Mouse (Mus musculus): ENCODE measurements around the gene Ptpn13. TPM values are rescaled to one million over a fixed set of nuclear protein-coding genes. Genes with fewer than 3 reads are reported as not detected.

The Ptpn13 gene
- polyA plus RNA-seq, 1 experiment from 2014 or later = 15.6 TPM

- Histone ChIP-seq H3K9me3 (no peaks in the 10 kb centered on the region), H3K4me3 (no peak overlapping the region), H3K36me3 (replicated peaks) (peaks cover 5% of the 10 kb centered on the region; the same call in 1 of the 2 replicates), H3K4me1 (no peaks in the 10 kb centered on the region), H3K27me3 (replicated peaks; ENCODE audit: low read depth, poor library complexity, severe bottlenecking) (no peaks in the 10 kb centered on the region), H3K27ac (replicated peaks) (no peak overlapping the region)
- no peak for DNase-seq (ENCODE audit: low spot score)
- 93% methylated on average over 7 of the region's 7 CpGs for whole genome bisulfite sequencing
These were observed 89.4 kb downstream of the Ptpn13 start for GRCm38 (mm10) chr5:103514441-103514840.

GRCm38 (mm10) chr5:103515876-103516275 lies 90.9 kb downstream of the Ptpn13 start:
- Histone ChIP-seq H3K27me3 (replicated peaks; ENCODE audit: low read depth, poor library complexity, severe bottlenecking) (no peaks in the 10 kb centered on the region), H3K9me3 (no peaks in the 10 kb centered on the region), H3K27ac (replicated peaks) (no peak overlapping the region), H3K4me3 (no peak overlapping the region), H3K4me1 (no peaks in the 10 kb centered on the region), H3K36me3 (replicated peaks) (peaks cover 8% of the 10 kb centered on the region; the same call in 1 of the 2 replicates)
- no peak for DNase-seq (ENCODE audit: low spot score)
- 92% methylated on average over 4 of the region's 4 CpGs for WGBS

GRCm38 (mm10) chr5:103516555-103516954 lies 91.6 kb downstream of the Ptpn13 start:
- DNase-seq (ENCODE audit: low spot score) = no peak
- H3K9me3 ChIP-seq = no peaks in the 10 kb centered on the region
- no peaks in the 10 kb centered on the region for H3K4me1 ChIP-seq
- no peak overlapping the region for H3K27ac ChIP-seq (replicated peaks)
- H3K27me3 ChIP-seq (replicated peaks; ENCODE audit: low read depth, poor library complexity, severe bottlenecking) = no peaks in the 10 kb centered on the region
- H3K36me3 ChIP-seq (replicated peaks) = peaks cover 8% of the 10 kb centered on the region; the same call in 1 of the 2 replicates
- no peak overlapping the region for H3K4me3 ChIP-seq

- Histone ChIP-seq H3K27ac (replicated peaks) (no peak overlapping the region), H3K9me3 (no peaks in the 10 kb centered on the region), H3K4me3 (no peak overlapping the region), H3K4me1 (peaks cover 8% of the 10 kb centered on the region), H3K27me3 (replicated peaks; ENCODE audit: low read depth, poor library complexity, severe bottlenecking) (no peaks in the 10 kb centered on the region), H3K36me3 (replicated peaks) (peaks cover 14% of the 10 kb centered on the region)
- DNase-seq (ENCODE audit: low spot score) = no peak
- 87% methylated on average over 6 of the region's 6 CpGs for WGBS
These were observed 92.6 kb downstream of the Ptpn13 start for GRCm38 (mm10) chr5:103517641-103518040.

GRCm38 (mm10) chr5:103518797-103519468 lies 93.9 kb downstream of the Ptpn13 start:
- DNase-seq (ENCODE audit: low spot score) = no peak
- WGBS = 92% methylated on average over 14 of the region's 14 CpGs
- Histone ChIP-seq H3K27ac (replicated peaks) (no peak overlapping the region), H3K27me3 (replicated peaks; ENCODE audit: low read depth, poor library complexity, severe bottlenecking) (no peaks in the 10 kb centered on the region), H3K4me3 (no peak overlapping the region), H3K4me1 (peaks cover 8% of the 10 kb centered on the region), H3K36me3 (replicated peaks) (peaks cover 20% of the 10 kb centered on the region), H3K9me3 (no peaks in the 10 kb centered on the region)

- no peaks in the 10 kb centered on the region for H3K9me3 ChIP-seq
- no peaks in the 10 kb centered on the region for H3K27me3 ChIP-seq (replicated peaks; ENCODE audit: low read depth, poor library complexity, severe bottlenecking)
- peaks cover 51% of the 10 kb centered on the region for H3K36me3 ChIP-seq (replicated peaks)
- peak; percentile 18 for DNase-seq (ENCODE audit: low spot score)
- peaks cover 8% of the 10 kb centered on the region for H3K4me1 ChIP-seq
- 28% methylated on average over 3 of the region's 3 CpGs for WGBS
- no peak overlapping the region for H3K27ac ChIP-seq (replicated peaks)
- H3K4me3 ChIP-seq = no peak overlapping the region
These were observed 97.4 kb downstream of the Ptpn13 start for GRCm38 (mm10) chr5:103522371-103522770.

- peaks cover 8% of the 10 kb centered on the region for H3K4me1 ChIP-seq
- no peak overlapping the region for H3K4me3 ChIP-seq
- peaks cover 85% of the 10 kb centered on the region for H3K36me3 ChIP-seq (replicated peaks)
- 85% methylated on average over 20 of the region's 20 CpGs for WGBS
- DNase-seq (ENCODE audit: low spot score) = no peak
- no peaks in the 10 kb centered on the region for H3K27me3 ChIP-seq (replicated peaks; ENCODE audit: low read depth, poor library complexity, severe bottlenecking)
- no peak overlapping the region for H3K27ac ChIP-seq (replicated peaks)
- H3K9me3 ChIP-seq = no peaks in the 10 kb centered on the region
These were observed 101.9 kb downstream of the Ptpn13 start for GRCm38 (mm10) chr5:103526668-103527436.

GRCm38 (mm10) chr5:103527437-103527718 lies 102.4 kb downstream of the Ptpn13 start:
- 83% methylated on average over 6 of the region's 6 CpGs for WGBS
- Histone ChIP-seq H3K4me3 (no peak overlapping the region), H3K36me3 (replicated peaks) (peaks cover 81% of the 10 kb centered on the region)

GRCm38 (mm10) chr5:103530214-103530613 lies 105.2 kb downstream of the Ptpn13 start:
- DNase-seq (ENCODE audit: low spot score) = no peak
- Histone ChIP-seq H3K27ac (replicated peaks) (no peak overlapping the region), H3K4me1 (peaks cover 7% of the 10 kb centered on the region; the same call in 1 of the 2 replicates), H3K4me3 (no peak overlapping the region), H3K36me3 (replicated peaks) (peaks cover 75% of the 10 kb centered on the region), H3K9me3 (no peaks in the 10 kb centered on the region), H3K27me3 (replicated peaks; ENCODE audit: low read depth, poor library complexity, severe bottlenecking) (no peaks in the 10 kb centered on the region)
- WGBS = 89% methylated on average over 9 of the region's 9 CpGs

More at GRCm38 (mm10) chr5:103527437-103527718, 102.4 kb downstream of the Ptpn13 start:
- DNase-seq (ENCODE audit: low spot score) = no peak
- Histone ChIP-seq H3K27me3 (replicated peaks; ENCODE audit: low read depth, poor library complexity, severe bottlenecking) (no peaks in the 10 kb centered on the region), H3K9me3 (no peaks in the 10 kb centered on the region), H3K27ac (replicated peaks) (no peak overlapping the region), H3K4me1 (peaks cover 3% of the 10 kb centered on the region)

GRCm38 (mm10) chr5:103532841-103533390 lies 107.9 kb downstream of the Ptpn13 start:
- DNase-seq (ENCODE audit: low spot score) = no peak
- H3K27me3 ChIP-seq (replicated peaks; ENCODE audit: low read depth, poor library complexity, severe bottlenecking) = no peaks in the 10 kb centered on the region
- H3K4me1 ChIP-seq = peaks cover 7% of the 10 kb centered on the region; the same call in 1 of the 2 replicates
- WGBS = 80% methylated on average over 11 of the region's 11 CpGs
- H3K4me3 ChIP-seq = no peak overlapping the region
- H3K27ac ChIP-seq (replicated peaks) = no peak overlapping the region
- H3K9me3 ChIP-seq = no peaks in the 10 kb centered on the region
- peaks cover 68% of the 10 kb centered on the region for H3K36me3 ChIP-seq (replicated peaks)

- WGBS = 68% methylated on average over 3 of the region's 3 CpGs
- H3K36me3 ChIP-seq (replicated peaks) = peaks cover 64% of the 10 kb centered on the region
- no peak for DNase-seq (ENCODE audit: low spot score)
These were observed 109.5 kb downstream of the Ptpn13 start for GRCm38 (mm10) chr5:103534454-103534853.

GRCm38 (mm10) chr5:103537429-103537828 lies 112.4 kb downstream of the Ptpn13 start:
- Histone ChIP-seq H3K4me3 (no peak overlapping the region), H3K36me3 (replicated peaks) (peaks cover 71% of the 10 kb centered on the region), H3K27me3 (replicated peaks; ENCODE audit: low read depth, poor library complexity, severe bottlenecking) (no peaks in the 10 kb centered on the region), H3K4me1 (peaks cover 6% of the 10 kb centered on the region; the same call in 1 of the 2 replicates), H3K9me3 (no peaks in the 10 kb centered on the region), H3K27ac (replicated peaks) (no peak overlapping the region)
- 75% methylated on average over 4 of the region's 4 CpGs for WGBS
- no peak for DNase-seq (ENCODE audit: low spot score)

More at GRCm38 (mm10) chr5:103534454-103534853, 109.5 kb downstream of the Ptpn13 start:
- H3K27ac ChIP-seq (replicated peaks) = no peak overlapping the region
- H3K4me3 ChIP-seq = no peak overlapping the region
- H3K4me1 ChIP-seq = peaks cover 7% of the 10 kb centered on the region; the same call in 1 of the 2 replicates
- no peaks in the 10 kb centered on the region for H3K27me3 ChIP-seq (replicated peaks; ENCODE audit: low read depth, poor library complexity, severe bottlenecking)
- no peaks in the 10 kb centered on the region for H3K9me3 ChIP-seq

GRCm38 (mm10) chr5:103540612-103541011 lies 115.6 kb downstream of the Ptpn13 start:
- no peak for DNase-seq (ENCODE audit: low spot score)
- no peaks in the 10 kb centered on the region for H3K9me3 ChIP-seq
- no peaks in the 10 kb centered on the region for H3K4me1 ChIP-seq
- peaks cover 76% of the 10 kb centered on the region for H3K36me3 ChIP-seq (replicated peaks)
- H3K27me3 ChIP-seq (replicated peaks; ENCODE audit: low read depth, poor library complexity, severe bottlenecking) = no peaks in the 10 kb centered on the region
- 94% methylated on average over 6 of the region's 6 CpGs for WGBS
- H3K27ac ChIP-seq (replicated peaks) = no peak overlapping the region
- H3K4me3 ChIP-seq = no peak overlapping the region

Data from embryonic facial prominence, embryonic 10.5 days (tissue).